Mouse (Mus musculus): ENCODE results near the gene Tanc2. TPM values are rescaled to one million over a fixed set of nuclear protein-coding genes. Genes with fewer than 3 reads are reported as not detected.

Gene Tanc2
- polyA plus RNA-seq, 2 experiments, result 11.2 to 13.0 TPM

DNA sequence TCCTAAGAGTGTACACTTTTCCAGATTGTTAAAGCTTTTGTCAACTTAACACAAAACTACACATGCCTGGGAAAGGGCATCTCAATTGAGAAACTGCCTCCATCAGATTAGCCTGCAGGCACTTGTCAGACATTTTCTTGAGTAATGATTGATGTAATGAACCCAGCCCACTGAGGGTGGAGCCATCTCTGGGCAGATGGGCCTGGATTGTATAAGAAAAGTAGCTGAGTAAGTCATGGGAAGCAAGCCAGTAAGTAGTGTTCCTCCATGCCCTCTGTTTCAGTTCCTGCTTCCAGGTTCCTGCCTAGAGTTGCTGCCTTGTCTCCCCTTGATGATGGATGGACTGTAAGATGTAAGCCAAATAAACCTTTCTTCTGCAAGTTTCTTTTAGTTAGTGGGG lies 12.6 kb upstream of the Tanc2 start:
- H3K9me3 ChIP-seq (ENCODE audit: control insufficient read depth, low read length), result no peaks in the 10 kb centered on the region
- H3K27ac ChIP-seq (replicated peaks; ENCODE audit: low read depth, low read length), result no peak overlapping the region
- ATAC-seq (ENCODE audit: low FRiP score, low read depth), result no peak
- no peak for DNase-seq (ENCODE audit: low spot score)
- no peak for TF ChIP-seq POLR2A (IDR thresholded peaks at IDR 0.05; ENCODE audit: borderline replicate concordance, extremely low read depth, insufficient read depth, insufficient read length)
- no peak overlapping the region for H3K4me2 ChIP-seq (replicated peaks; ENCODE audit: low read depth, low read length, severe bottlenecking)
- H3K27me3 ChIP-seq (ENCODE audit: control insufficient read depth, insufficient read depth, low read length), result no peaks in the 10 kb centered on the region
- H3K9ac ChIP-seq (ENCODE audit: low read depth, low read length, severe bottlenecking), result no peak overlapping the region
- no peaks in the 10 kb centered on the region for H3K36me3 ChIP-seq (ENCODE audit: control insufficient read depth, insufficient read depth, low read length)
- H3K4me3 ChIP-seq (replicated peaks; ENCODE audit: low read length), result no peak overlapping the region
- no peaks in the 10 kb centered on the region for H3K4me1 ChIP-seq (ENCODE audit: control insufficient read depth, insufficient read depth, low read length)

GRCm38 (mm10) chr11:105582020-105582419 lies 7.8 kb upstream of the Tanc2 start:
- Histone ChIP-seq H3K9me3 (ENCODE audit: control insufficient read depth, low read length) (no peaks in the 10 kb centered on the region), H3K9ac (ENCODE audit: low read depth, low read length, severe bottlenecking) (no peak overlapping the region), H3K4me1 (ENCODE audit: control insufficient read depth, insufficient read depth, low read length) (no peaks in the 10 kb centered on the region), H3K4me2 (replicated peaks; ENCODE audit: low read depth, low read length, severe bottlenecking) (no peak overlapping the region), H3K27ac (replicated peaks; ENCODE audit: low read depth, low read length) (no peak overlapping the region), H3K27me3 (ENCODE audit: control insufficient read depth, insufficient read depth, low read length) (no peaks in the 10 kb centered on the region), H3K36me3 (ENCODE audit: control insufficient read depth, insufficient read depth, low read length) (no peaks in the 10 kb centered on the region), H3K4me3 (replicated peaks; ENCODE audit: low read length) (no peak overlapping the region)
- ATAC-seq (ENCODE audit: low FRiP score, low read depth), result no peak
- no peak for DNase-seq (ENCODE audit: low spot score)
- 90% methylated on average over 3 of the region's 3 CpGs for WGBS
- no peak for TF ChIP-seq POLR2A (IDR thresholded peaks at IDR 0.05; ENCODE audit: borderline replicate concordance, extremely low read depth, insufficient read depth, insufficient read length)

DNA sequence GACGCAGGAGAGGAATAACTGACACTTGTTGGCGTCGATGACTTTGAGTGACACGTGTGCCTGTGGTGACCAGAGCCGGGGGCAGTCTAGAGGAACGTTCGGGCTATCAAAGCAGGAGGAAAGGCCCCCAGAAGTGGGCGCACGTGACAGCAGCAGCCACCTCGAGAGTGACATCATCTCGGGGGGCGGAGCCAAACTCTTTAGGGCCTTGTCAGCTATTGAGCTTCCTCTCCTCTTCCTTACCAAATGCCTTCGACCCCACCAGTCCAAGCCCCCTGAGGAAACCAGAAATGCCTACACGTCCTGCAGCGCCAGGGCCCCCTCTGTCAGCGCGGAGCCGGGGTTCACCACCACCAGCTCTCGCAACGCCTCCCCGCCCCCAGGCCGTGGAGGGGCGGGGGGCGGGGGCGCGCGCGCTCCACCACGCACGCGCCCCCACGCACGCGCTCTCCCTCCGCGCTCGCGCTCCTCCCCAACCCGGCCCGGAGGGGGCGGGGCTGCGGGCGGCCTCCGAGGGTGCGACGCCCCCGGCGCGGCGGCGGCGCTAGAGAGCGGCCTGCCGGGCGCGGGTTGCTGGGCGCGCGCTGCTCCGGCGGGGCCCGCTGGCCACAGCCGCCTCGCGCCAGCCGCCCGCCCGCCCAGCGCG lies 432 bp upstream of the Tanc2 start:
- no peaks in the 10 kb centered on the region for H3K9me3 ChIP-seq (ENCODE audit: control insufficient read depth, low read length)
- H3K4me1 ChIP-seq (ENCODE audit: control insufficient read depth, insufficient read depth, low read length), result peaks cover 5% of the 10 kb centered on the region; the same call in 1 of the 2 replicates
- peak overlapping the region; percentile 86 for H3K4me2 ChIP-seq (replicated peaks; ENCODE audit: low read depth, low read length, severe bottlenecking)
- WGBS, result 1% methylated on average over 17 of the region's 70 CpGs
- DNase-seq (ENCODE audit: low spot score), result peak; percentile 94
- H3K9ac ChIP-seq (ENCODE audit: low read depth, low read length, severe bottlenecking), result peak overlapping the region; percentile 83
- H3K4me3 ChIP-seq (replicated peaks; ENCODE audit: low read length), result peak overlapping the region; percentile 88
- H3K27ac ChIP-seq (replicated peaks; ENCODE audit: low read depth, low read length), result peak overlapping the region; percentile 85
- 0 out of 2 replicates have a peak, but pooled peaks have one; percentile 44 for TF ChIP-seq POLR2A (IDR thresholded peaks at IDR 0.05; ENCODE audit: borderline replicate concordance, extremely low read depth, insufficient read depth, insufficient read length)
- ATAC-seq (ENCODE audit: low FRiP score, low read depth), result peak; percentile 92
- H3K27me3 ChIP-seq (ENCODE audit: control insufficient read depth, insufficient read depth, low read length), result no peaks in the 10 kb centered on the region
- no peaks in the 10 kb centered on the region for H3K36me3 ChIP-seq (ENCODE audit: control insufficient read depth, insufficient read depth, low read length)

- Histone ChIP-seq H3K9ac (ENCODE audit: low read depth, low read length, severe bottlenecking) (no peak overlapping the region), H3K4me1 (ENCODE audit: control insufficient read depth, insufficient read depth, low read length) (peaks cover 5% of the 10 kb centered on the region; the same call in 1 of the 2 replicates), H3K4me3 (replicated peaks; ENCODE audit: low read length) (no peak overlapping the region), H3K27me3 (ENCODE audit: control insufficient read depth, insufficient read depth, low read length) (no peaks in the 10 kb centered on the region), H3K36me3 (ENCODE audit: control insufficient read depth, insufficient read depth, low read length) (no peaks in the 10 kb centered on the region), H3K4me2 (replicated peaks; ENCODE audit: low read depth, low read length, severe bottlenecking) (no peak overlapping the region), H3K27ac (replicated peaks; ENCODE audit: low read depth, low read length) (no peak overlapping the region), H3K9me3 (ENCODE audit: control insufficient read depth, low read length) (no peaks in the 10 kb centered on the region)
- ATAC-seq (ENCODE audit: low FRiP score, low read depth) (peak; percentile 29; the same call in 1 of the 2 replicates), DNase-seq (ENCODE audit: low spot score) (peak; percentile 60)
- 33% methylated on average over 1 of the region's 1 CpGs for WGBS
- no peak for TF ChIP-seq POLR2A (IDR thresholded peaks at IDR 0.05; ENCODE audit: borderline replicate concordance, extremely low read depth, insufficient read depth, insufficient read length)
These were observed 2.1 kb downstream of the Tanc2 start for GRCm38 (mm10) chr11:105591905-105592304.

DNA sequence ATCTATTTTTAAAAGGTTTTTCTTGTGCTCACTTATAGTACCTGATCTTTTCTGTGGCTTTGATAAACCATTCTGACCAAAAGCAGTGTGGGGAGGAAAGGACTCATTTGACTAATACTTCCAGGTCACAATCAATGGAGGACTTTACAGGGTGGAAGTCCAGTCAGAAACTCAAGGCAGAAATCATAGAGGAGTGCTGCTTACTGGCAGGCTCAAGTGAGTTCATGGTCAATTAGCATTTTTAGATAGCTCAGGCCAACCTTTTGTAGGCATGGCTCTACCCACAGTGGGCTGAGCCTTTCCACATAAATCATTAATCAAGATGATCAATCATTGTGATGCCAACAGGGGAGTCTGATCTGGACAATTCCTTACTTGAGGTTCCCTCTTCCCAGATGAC lies 12.4 kb downstream of the Tanc2 start:
- Histone ChIP-seq H3K36me3 (ENCODE audit: control insufficient read depth, insufficient read depth, low read length) (no peaks in the 10 kb centered on the region), H3K4me1 (ENCODE audit: control insufficient read depth, insufficient read depth, low read length) (no peaks in the 10 kb centered on the region), H3K4me2 (replicated peaks; ENCODE audit: low read depth, low read length, severe bottlenecking) (no peak overlapping the region), H3K4me3 (replicated peaks; ENCODE audit: low read length) (no peak overlapping the region), H3K9ac (ENCODE audit: low read depth, low read length, severe bottlenecking) (no peak overlapping the region), H3K27ac (replicated peaks; ENCODE audit: low read depth, low read length) (no peak overlapping the region), H3K9me3 (ENCODE audit: control insufficient read depth, low read length) (no peaks in the 10 kb centered on the region), H3K27me3 (ENCODE audit: control insufficient read depth, insufficient read depth, low read length) (no peaks in the 10 kb centered on the region)
- no peak for DNase-seq (ENCODE audit: low spot score)
- no peak for TF ChIP-seq POLR2A (IDR thresholded peaks at IDR 0.05; ENCODE audit: borderline replicate concordance, extremely low read depth, insufficient read depth, insufficient read length)
- ATAC-seq (ENCODE audit: low FRiP score, low read depth), result no peak
